Mouse (Mus musculus): ENCODE results near the gene Enoph1. TPM values are rescaled to one million over a fixed set of nuclear protein-coding genes. Genes with fewer than 3 reads are reported as not detected.

Enoph1 gene
- polyA plus RNA-seq, 1 experiment: 28.2 TPM

- no peak for DNase-seq (ENCODE audit: low spot score)
These were observed 39.5 kb downstream of the Enoph1 start for GRCm38 (mm10) chr5:100079040-100079930.

GRCm38 (mm10) chr5:100079931-100080275, 40.1 kb downstream of the Enoph1 start:
- no peak for DNase-seq (ENCODE audit: low spot score)

- no peak for DNase-seq (ENCODE audit: low spot score)
These were observed 42.2 kb downstream of the Enoph1 start for GRCm38 (mm10) chr5:100082006-100082405.

- no peak for DNase-seq (ENCODE audit: low spot score)
These were observed 44.3 kb downstream of the Enoph1 start for GRCm38 (mm10) chr5:100083953-100084562.

GRCm38 (mm10) chr5:100085097-100085496, 45.3 kb downstream of the Enoph1 start:
- DNase-seq (ENCODE audit: low spot score): no peak

- DNase-seq (ENCODE audit: low spot score): no peak
These were observed 50.9 kb downstream of the Enoph1 start for GRCm38 (mm10) chr5:100090515-100091262.

GRCm38 (mm10) chr5:100091263-100091594, 51.4 kb downstream of the Enoph1 start:
- no peak for DNase-seq (ENCODE audit: low spot score)

- DNase-seq (ENCODE audit: low spot score): no peak
These were observed 51.8 kb downstream of the Enoph1 start for GRCm38 (mm10) chr5:100091602-100092001.

- no peak for DNase-seq (ENCODE audit: low spot score)
These were observed 57.2 kb downstream of the Enoph1 start for GRCm38 (mm10) chr5:100096955-100097354.

GRCm38 (mm10) chr5:100097967-100098366, 58.2 kb downstream of the Enoph1 start:
- no peak for DNase-seq (ENCODE audit: low spot score)

GRCm38 (mm10) chr5:100102395-100102794, 62.6 kb downstream of the Enoph1 start:
- DNase-seq (ENCODE audit: low spot score): no peak

- DNase-seq (ENCODE audit: low spot score): no peak
These were observed 69.1 kb downstream of the Enoph1 start for GRCm38 (mm10) chr5:100108866-100109265.

GRCm38 (mm10) chr5:100109543-100110282, 69.9 kb downstream of the Enoph1 start:
- no peak for DNase-seq (ENCODE audit: low spot score)

GRCm38 (mm10) chr5:100110581-100110980, 70.8 kb downstream of the Enoph1 start:
- no peak for DNase-seq (ENCODE audit: low spot score)

- no peak for DNase-seq (ENCODE audit: low spot score)
These were observed 73.6 kb downstream of the Enoph1 start for GRCm38 (mm10) chr5:100113403-100113802.

Other genes with a start within 250 kb of the Enoph1 start
- 0.10 TPM in 1 of 2 replicates, not detected in the other for gene Vamp9, start 133.7 kb upstream of the Enoph1 start, polyA plus RNA-seq (2012; rRNA removed)
- 129 and 130 TPM in 2 replicates for gene Hnrnpd, start 61.0 kb upstream of the Enoph1 start, polyA plus RNA-seq (2012; rRNA removed)
- 1.2 and 1.5 TPM in 2 replicates for gene 4930524J08Rik, start 60.9 kb upstream of the Enoph1 start, polyA plus RNA-seq (2012; rRNA removed)
- 194 and 254 TPM in 2 replicates for gene Hnrnpdl, start 321 bp upstream of the Enoph1 start, polyA plus RNA-seq (2012; rRNA removed)
- gene Tmem150c, start 119.8 kb downstream of the Enoph1 start, polyA plus RNA-seq (2012; rRNA removed): 0.85 and 1.8 TPM in 2 replicates

Data from urinary bladder, adult 2 months (tissue).